Mouse (Mus musculus) forebrain, embryonic 12.5 days (tissue): ENCODE results near the gene Ppm1m. TPM values are rescaled to one million over a fixed set of nuclear protein-coding genes. Genes with fewer than 3 reads are reported as not detected.
"Not testable (repeated sequence)": the region's sequence is repeated elsewhere in the genome, so short reads cannot be mapped to it uniquely, and the experiment has no call there.

Experiments used
- ATAC-seq: fragments of 200-750 bp; cut with Nextera tagmentation; 2 replicates; pipeline ENCODE4 v1.8.0; 2017; ENCODE audit warnings: moderate TSS enrichment; ENCODE audit not compliant: low FRiP score
- H3K27ac ChIP-seq: fragments of 300-500 bp; sonication (generic); 2 replicates; pipeline ENCODE4 v1.5.1; 2016; ENCODE audit warnings: mild to moderate bottlenecking
- H3K27me3 ChIP-seq: fragments of 300-500 bp; sonication (generic); 2 replicates; pipeline ENCODE4 v1.6.1; 2016; ENCODE audit warnings: mild to moderate bottlenecking
- H3K36me3 ChIP-seq: fragments of 300-500 bp; sonication (generic); replicated peaks from 2 replicates; pipeline ENCODE4 v1.6.1; 2016; ENCODE audit warnings: mild to moderate bottlenecking
- H3K4me1 ChIP-seq: fragments of 300-500 bp; sonication (generic); 2 replicates; pipeline ENCODE4 v1.6.1; 2016
- H3K4me2 ChIP-seq: fragments of 300-500 bp; sonication (generic); 2 replicates; pipeline ENCODE4 v1.6.1; 2016; ENCODE audit warnings: mild to moderate bottlenecking, moderate library complexity
- H3K4me3 ChIP-seq: fragments of 300-500 bp; sonication (generic); replicated peaks from 2 replicates; pipeline ENCODE4 v1.5.1; 2016; ENCODE audit warnings: mild to moderate bottlenecking
- H3K9ac ChIP-seq: fragments of 300-500 bp; sonication (generic); 2 replicates; pipeline ENCODE4 v1.6.1; 2016; ENCODE audit warnings: mild to moderate bottlenecking
- H3K9me3 ChIP-seq: fragments of 300-500 bp; sonication (generic); 2 replicates; pipeline ENCODE4 v1.6.1; 2016
- WGBS: fragments of 180-500 bp; shearing (Covaris S2); methylation state at CpG from one replicate; pipeline ENCODE4 v1.1.7; 2016; 5-methylcytosine and 5-hydroxymethylcytosine counted together
- polyA plus RNA-seq: library from polyadenylated mRNA; unstranded; fragments of >200 nt; fragmentation: Nextera tagmentation; extraction: Ambion mirVana; gene quantifications from 2 replicates; pipeline ENCODE4 v1.2.1, GENCODE M21; 2016

Gene Ppm1m
- polyA plus RNA-seq, 1 experiment from 2014 or later, result 33.3 TPM

- ATAC-seq, result no peak
- no peak overlapping the region for H3K9ac ChIP-seq
- no peak overlapping the region for H3K4me3 ChIP-seq
- no peak overlapping the region for H3K4me2 ChIP-seq
- 82% methylated on average over 3 of the region's 5 CpGs for WGBS
- H3K36me3 ChIP-seq, result peaks cover 49% of the 10 kb centered on the region
- H3K27ac ChIP-seq, result no peak overlapping the region
- H3K9me3 ChIP-seq, result no peaks in the 10 kb centered on the region
- no peaks in the 10 kb centered on the region for H3K27me3 ChIP-seq
- peaks cover 31% of the 10 kb centered on the region for H3K4me1 ChIP-seq
Observed at GRCm38 (mm10) chr9:106176769-106177168, 22.8 kb downstream of the Ppm1m start.

- H3K4me2 ChIP-seq, result no peak overlapping the region
- 83% methylated on average over 3 of the region's 3 CpGs for WGBS
- H3K9me3 ChIP-seq, result no peaks in the 10 kb centered on the region
- no peaks in the 10 kb centered on the region for H3K27me3 ChIP-seq
- H3K9ac ChIP-seq, result no peak overlapping the region
- ATAC-seq, result no peak
- H3K4me1 ChIP-seq, result peaks cover 31% of the 10 kb centered on the region
- H3K4me3 ChIP-seq, result no peak overlapping the region
- H3K27ac ChIP-seq, result no peak overlapping the region
- peaks cover 38% of the 10 kb centered on the region for H3K36me3 ChIP-seq
Observed at GRCm38 (mm10) chr9:106175552-106176200, 23.9 kb downstream of the Ppm1m start.

GRCm38 (mm10) chr9:106173363-106173762 is 26.2 kb downstream of the Ppm1m start:
- H3K9me3 ChIP-seq, result no peaks in the 10 kb centered on the region
- H3K9ac ChIP-seq, result peak overlapping the region; percentile 33; the same call in 1 of the 2 replicates
- ATAC-seq, result no peak
- 65% methylated on average over 2 of the region's 2 CpGs for WGBS
- H3K4me3 ChIP-seq, result peak overlapping the region; percentile 92
- no peaks in the 10 kb centered on the region for H3K27me3 ChIP-seq
- H3K27ac ChIP-seq, result no peak overlapping the region
- H3K36me3 ChIP-seq, result peaks cover 23% of the 10 kb centered on the region
- H3K4me2 ChIP-seq, result peak overlapping the region; percentile 75
- peaks cover 38% of the 10 kb centered on the region for H3K4me1 ChIP-seq

GRCm38 (mm10) chr9:106172527-106172926 is 27.0 kb downstream of the Ppm1m start:
- H3K4me3 ChIP-seq, result peak overlapping the region; percentile 92
- H3K9me3 ChIP-seq, result no peaks in the 10 kb centered on the region
- H3K27me3 ChIP-seq, result no peaks in the 10 kb centered on the region
- H3K4me1 ChIP-seq, result peaks cover 38% of the 10 kb centered on the region
- no peak for ATAC-seq
- peak overlapping the region; percentile 75 for H3K4me2 ChIP-seq
- H3K9ac ChIP-seq, result peak overlapping the region; percentile 83
- no peak overlapping the region for H3K27ac ChIP-seq
- H3K36me3 ChIP-seq, result peaks cover 14% of the 10 kb centered on the region
- 40% methylated on average over 3 of the region's 3 CpGs for whole genome bisulfite sequencing

- no peaks in the 10 kb centered on the region for H3K9me3 ChIP-seq
- peaks cover 38% of the 10 kb centered on the region for H3K4me1 ChIP-seq
- peak overlapping the region; percentile 75 for H3K4me2 ChIP-seq
- peak overlapping the region; percentile 92 for H3K4me3 ChIP-seq
- peak overlapping the region; percentile 83 for H3K9ac ChIP-seq
- ATAC-seq, result peak; percentile 68
- under 1% methylated on average over 30 of the region's 30 CpGs for WGBS
- H3K27ac ChIP-seq, result peak overlapping the region; percentile 97
- H3K27me3 ChIP-seq, result no peaks in the 10 kb centered on the region
- peaks cover 4% of the 10 kb centered on the region for H3K36me3 ChIP-seq
Observed at GRCm38 (mm10) chr9:106171346-106172158, 28.0 kb downstream of the Ppm1m start.

- H3K4me1 ChIP-seq, result peaks cover 38% of the 10 kb centered on the region
- under 1% methylated on average over 79 of the region's 81 CpGs for WGBS
- H3K4me2 ChIP-seq, result peak within 1 kb of the TSS; percentile 75
- H3K27ac ChIP-seq, result peak within 1 kb of the TSS; percentile 97
- H3K9me3 ChIP-seq, result no peaks in the 10 kb centered on the region
- H3K36me3 ChIP-seq, result no peaks in the 10 kb centered on the region
- H3K9ac ChIP-seq, result peak within 1 kb of the TSS; percentile 83
- H3K27me3 ChIP-seq, result no peaks in the 10 kb centered on the region
- peak; percentile 93 for ATAC-seq
- H3K4me3 ChIP-seq, result peak within 1 kb of the TSS; percentile 92
Observed at GRCm38 (mm10) chr9:106170556-106171345, 28.8 kb downstream of the Ppm1m start, which contains the start of gene Wdr82. Gene Wdr82 (plus strand): TSS chr9:106170928.

GRCm38 (mm10) chr9:106169917-106170316 is 29.6 kb downstream of the Ppm1m start:
- Histone ChIP-seq H3K9me3 (no peaks in the 10 kb centered on the region), H3K4me2 (peak overlapping the region; percentile 75), H3K36me3 (no peaks in the 10 kb centered on the region), H3K27me3 (no peaks in the 10 kb centered on the region), H3K27ac (no peak overlapping the region), H3K9ac (no peak overlapping the region), H3K4me3 (no peak overlapping the region), H3K4me1 (peaks cover 29% of the 10 kb centered on the region)
- ATAC-seq, result no peak
- 36% methylated on average over 6 of the region's 6 CpGs for WGBS

- not testable (repeated sequence) for H3K36me3 ChIP-seq, H3K4me3 ChIP-seq, H3K9me3 ChIP-seq, H3K27me3 ChIP-seq, H3K4me2 ChIP-seq, ATAC-seq, H3K9ac ChIP-seq, H3K27ac ChIP-seq
- H3K4me1 ChIP-seq, result peaks cover 22% of the 10 kb centered on the region
- WGBS, result 73% methylated on average over 1 of the region's 1 CpGs
Observed at GRCm38 (mm10) chr9:106169006-106169405, 30.5 kb downstream of the Ppm1m start.

GRCm38 (mm10) chr9:106167703-106168102 is 31.8 kb downstream of the Ppm1m start:
- no peaks in the 10 kb centered on the region for H3K9me3 ChIP-seq
- H3K9ac ChIP-seq, result no peak overlapping the region
- H3K4me3 ChIP-seq, result no peak overlapping the region
- WGBS, result 27% methylated on average over 1 of the region's 1 CpGs
- H3K4me2 ChIP-seq, result no peak overlapping the region
- H3K4me1 ChIP-seq, result peaks cover 10% of the 10 kb centered on the region
- H3K36me3 ChIP-seq, result no peaks in the 10 kb centered on the region
- H3K27ac ChIP-seq, result no peak overlapping the region
- no peak for ATAC-seq
- no peaks in the 10 kb centered on the region for H3K27me3 ChIP-seq

GRCm38 (mm10) chr9:106167241-106167640 is 32.3 kb downstream of the Ppm1m start:
- peaks cover 8% of the 10 kb centered on the region for H3K4me1 ChIP-seq
- no peak overlapping the region for H3K4me3 ChIP-seq
- H3K4me2 ChIP-seq, result no peak overlapping the region
- 78% methylated on average over 3 of the region's 3 CpGs for WGBS
- no peak for ATAC-seq
- no peak overlapping the region for H3K9ac ChIP-seq
- no peaks in the 10 kb centered on the region for H3K27me3 ChIP-seq
- H3K9me3 ChIP-seq, result no peaks in the 10 kb centered on the region
- no peak overlapping the region for H3K27ac ChIP-seq
- H3K36me3 ChIP-seq, result no peaks in the 10 kb centered on the region

GRCm38 (mm10) chr9:106166709-106167108 is 32.8 kb downstream of the Ppm1m start:
- Histone ChIP-seq H3K27ac (no peak overlapping the region), H3K4me1 (peaks cover 8% of the 10 kb centered on the region), H3K9me3 (no peaks in the 10 kb centered on the region), H3K36me3 (no peaks in the 10 kb centered on the region), H3K4me2 (no peak overlapping the region), H3K27me3 (peaks cover 3% of the 10 kb centered on the region; the same call in 1 of the 2 replicates), H3K4me3 (no peak overlapping the region), H3K9ac (no peak overlapping the region)
- ATAC-seq, result no peak
- 79% methylated on average over 2 of the region's 2 CpGs for WGBS

GRCm38 (mm10) chr9:106160426-106160825 is 39.1 kb downstream of the Ppm1m start:
- peak overlapping the region; percentile 53; the same call in 1 of the 2 replicates for H3K9ac ChIP-seq
- peaks cover 25% of the 10 kb centered on the region for H3K4me1 ChIP-seq
- no peaks in the 10 kb centered on the region for H3K36me3 ChIP-seq
- peak overlapping the region; percentile 52 for H3K4me3 ChIP-seq
- peak overlapping the region; percentile 94 for H3K27ac ChIP-seq
- H3K27me3 ChIP-seq, result peaks cover 11% of the 10 kb centered on the region
- peak overlapping the region; percentile 57 for H3K4me2 ChIP-seq
- 48% methylated on average over 5 of the region's 5 CpGs for WGBS
- ATAC-seq, result no peak
- H3K9me3 ChIP-seq, result no peaks in the 10 kb centered on the region
